Mouse (Mus musculus) forebrain, embryonic 14.5 days (tissue): ENCODE measurements around the gene Bmp6. TPM values are rescaled to one million over a fixed set of nuclear protein-coding genes. Genes with fewer than 3 reads are reported as not detected.

Experiments used
- ATAC-seq: fragments of 200-750 bp; cut with Nextera tagmentation; 2 replicates; pipeline ENCODE4 v1.8.0; 2017; ENCODE audit warnings: mild to moderate bottlenecking, moderate library complexity
- DNase-seq: peaks from one replicate; pipeline ENCODE4 v3.0.0-alpha.2; 2015; ENCODE audit warnings: low spot score
- H3K27ac ChIP-seq: fragments of 300-500 bp; sonication (generic); 2 replicates; pipeline ENCODE4 v1.5.1; 2014; ENCODE audit warnings: low read depth, mild to moderate bottlenecking, control low read depth, low read length, moderate library complexity
- H3K27me3 ChIP-seq: fragments of 300-500 bp; sonication (generic); replicated peaks from 2 replicates; pipeline ENCODE4 v1.6.1; 2014; ENCODE audit warnings: low read length, control low read depth, mixed read lengths; ENCODE audit not compliant: control insufficient read depth, insufficient read depth
- H3K36me3 ChIP-seq: fragments of 300-500 bp; sonication (generic); 2 replicates; pipeline ENCODE4 v1.6.1; 2014; ENCODE audit warnings: low read length, control low read depth; ENCODE audit not compliant: control insufficient read depth, insufficient read depth
- H3K4me1 ChIP-seq: fragments of 300-500 bp; sonication (generic); 2 replicates; pipeline ENCODE4 v1.6.1; 2014; ENCODE audit warnings: antibody characterized with exemption, low read length, control low read depth; ENCODE audit not compliant: control insufficient read depth, insufficient read depth
- H3K4me2 ChIP-seq: fragments of 300-500 bp; sonication (generic); 2 replicates; pipeline ENCODE4 v1.6.1; 2014; ENCODE audit warnings: mild to moderate bottlenecking, control low read depth, low read length
- H3K4me3 ChIP-seq: fragments of 300-500 bp; sonication (generic); 2 replicates; pipeline ENCODE4 v1.5.1; 2014; ENCODE audit warnings: low read depth, low read length, control low read depth
- H3K9ac ChIP-seq: fragments of 300-500 bp; sonication (generic); 2 replicates; pipeline ENCODE4 v1.6.1; 2014; ENCODE audit warnings: mild to moderate bottlenecking, low read length, control low read depth, moderate library complexity
- H3K9me3 ChIP-seq: fragments of 300-500 bp; sonication (generic); replicated peaks from 2 replicates; pipeline ENCODE4 v1.6.1; 2016; ENCODE audit warnings: low read length, control low read depth, mixed read lengths; ENCODE audit not compliant: control insufficient read depth
- WGBS: fragments of 180-500 bp; shearing (Covaris S2); extraction: QIAGEN DNeasy Blood & Tissue Kit; methylation state at CpG from one replicate; pipeline ENCODE4 v1.1.7; 2014; 5-methylcytosine and 5-hydroxymethylcytosine counted together
- polyA plus RNA-seq: library from polyadenylated mRNA; unstranded; fragments of >200 nt; fragmentation: Nextera tagmentation; extraction: Ambion mirVana; gene quantifications from 2 replicates; pipeline ENCODE4 v1.2.1, GENCODE M21; 2014

Gene Bmp6
- polyA plus RNA-seq, 1 experiment from 2014 or later, result 2.6 TPM

- H3K4me2 ChIP-seq, result no peak overlapping the region
- no peaks in the 10 kb centered on the region for H3K9me3 ChIP-seq
- DNase-seq, result no peak
- ATAC-seq, result no peak
- no peak overlapping the region for H3K4me3 ChIP-seq
- no peak overlapping the region for H3K9ac ChIP-seq
- WGBS, result 84% methylated on average over 5 of the region's 5 CpGs
- H3K27me3 ChIP-seq, result peaks cover 33% of the 10 kb centered on the region
- no peak overlapping the region for H3K27ac ChIP-seq
- no peaks in the 10 kb centered on the region for H3K36me3 ChIP-seq
- peaks cover 10% of the 10 kb centered on the region for H3K4me1 ChIP-seq
Measured at GRCm38 (mm10) chr13:38349818-38350217, 4.9 kb downstream of the Bmp6 start.

DNA sequence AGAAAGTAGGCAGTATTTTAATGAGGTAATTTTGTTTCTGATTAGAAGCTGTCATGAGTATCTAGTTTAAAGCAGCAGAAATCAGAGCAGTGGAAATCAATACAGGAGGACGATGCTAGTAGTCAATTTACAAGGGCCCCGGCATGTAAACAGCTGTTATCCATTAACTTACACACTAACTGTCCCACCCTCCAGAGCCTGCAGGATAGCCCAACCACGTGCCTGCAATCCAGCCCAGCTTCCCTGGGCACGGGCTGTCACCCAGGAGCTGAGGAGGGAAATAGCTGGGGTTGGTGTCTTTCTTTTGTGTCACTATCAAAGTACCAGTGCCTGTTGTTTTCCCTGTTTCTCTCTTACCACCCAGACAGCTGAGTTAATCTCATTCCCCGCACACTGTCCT is 7.1 kb downstream of the Bmp6 start:
- H3K9ac ChIP-seq, result no peak overlapping the region
- no peak overlapping the region for H3K4me2 ChIP-seq
- 37% methylated on average over 5 of the region's 5 CpGs for WGBS
- no peak overlapping the region for H3K27ac ChIP-seq
- H3K36me3 ChIP-seq, result no peaks in the 10 kb centered on the region
- DNase-seq, result no peak
- H3K9me3 ChIP-seq, result no peaks in the 10 kb centered on the region
- H3K4me1 ChIP-seq, result peaks cover 3% of the 10 kb centered on the region
- H3K4me3 ChIP-seq, result no peak overlapping the region
- ATAC-seq, result no peak
- peaks cover 11% of the 10 kb centered on the region for H3K27me3 ChIP-seq

- Histone ChIP-seq H3K9ac (no peak overlapping the region), H3K4me3 (no peak overlapping the region), H3K27me3 (peaks cover 2% of the 10 kb centered on the region), H3K9me3 (no peaks in the 10 kb centered on the region), H3K36me3 (no peaks in the 10 kb centered on the region), H3K4me2 (no peak overlapping the region), H3K4me1 (no peaks in the 10 kb centered on the region), H3K27ac (no peak overlapping the region)
- WGBS, result 83% methylated on average over 10 of the region's 10 CpGs
- no peak for DNase-seq
- ATAC-seq, result no peak
Measured at GRCm38 (mm10) chr13:38352986-38353385, 8.1 kb downstream of the Bmp6 start.

DNA sequence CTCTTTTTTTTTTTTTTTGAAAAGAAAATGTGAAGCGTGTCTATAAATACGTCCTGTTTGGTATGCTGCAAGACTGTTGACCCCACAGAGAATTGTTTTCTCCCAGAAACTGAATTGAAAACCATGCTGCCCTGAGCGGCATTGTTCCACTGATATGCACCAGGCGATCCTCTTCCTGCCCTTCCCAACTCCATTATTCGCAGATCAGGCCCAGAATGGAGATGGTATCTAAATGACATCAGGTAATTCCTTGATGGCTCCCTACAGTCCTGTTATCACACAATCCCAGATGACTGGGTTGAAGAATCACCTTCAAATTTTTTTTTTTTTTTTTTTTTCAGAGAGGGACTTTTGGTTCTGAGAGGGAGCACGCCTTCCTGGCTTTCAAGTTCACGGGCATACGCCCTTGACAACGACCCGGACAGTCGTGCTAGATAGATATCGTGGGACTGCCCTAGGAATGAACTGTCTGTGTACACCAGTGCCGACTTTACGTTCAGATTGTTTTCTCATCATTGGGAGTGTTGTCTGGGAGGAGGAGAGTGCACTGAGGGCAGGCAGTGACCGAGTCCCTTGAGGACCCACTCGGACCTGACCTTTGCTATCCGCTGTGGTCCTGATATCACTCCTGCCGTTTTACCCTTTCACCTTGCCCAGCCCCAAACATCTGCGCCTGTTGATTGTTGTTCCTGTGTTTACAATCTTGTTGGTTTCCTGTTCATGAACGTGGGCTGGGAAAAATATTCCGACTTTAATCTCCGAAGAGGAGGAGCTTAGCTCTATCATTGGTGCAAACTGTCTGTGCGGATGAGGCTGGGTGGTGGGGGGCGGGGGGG is 8.7 kb downstream of the Bmp6 start:
- DNase-seq, result no peak
- ATAC-seq, result no peak
- Histone ChIP-seq H3K4me3 (no peak overlapping the region), H3K36me3 (no peaks in the 10 kb centered on the region), H3K27me3 (no peaks in the 10 kb centered on the region; the same call in 1 of the 2 replicates), H3K9ac (no peak overlapping the region), H3K4me1 (no peaks in the 10 kb centered on the region), H3K9me3 (no peaks in the 10 kb centered on the region), H3K4me2 (no peak overlapping the region), H3K27ac (no peak overlapping the region)
- 83% methylated on average over 24 of the region's 24 CpGs for WGBS

DNA sequence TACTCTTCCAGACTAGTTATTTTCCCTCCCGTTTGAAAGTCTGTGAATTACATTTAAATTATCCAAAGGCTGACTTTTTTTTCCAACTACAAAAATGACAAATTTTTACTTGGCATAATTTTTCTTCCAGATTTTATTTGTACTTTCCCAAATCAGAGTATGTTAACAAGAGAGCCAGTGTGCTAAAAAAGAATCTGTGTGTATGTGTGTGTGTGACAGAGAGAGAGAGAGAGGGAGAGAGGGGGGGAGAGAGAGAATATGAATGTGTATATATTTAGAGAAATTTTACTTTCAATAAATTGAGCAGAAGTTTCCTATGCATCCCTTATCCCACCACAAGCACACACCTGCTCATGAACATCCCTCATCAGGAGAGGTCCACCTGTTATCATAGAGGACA is 9.4 kb downstream of the Bmp6 start:
- Histone ChIP-seq H3K4me3 (no peak overlapping the region), H3K27ac (no peak overlapping the region), H3K4me2 (no peak overlapping the region), H3K27me3 (no peaks in the 10 kb centered on the region), H3K36me3 (no peaks in the 10 kb centered on the region), H3K9ac (no peak overlapping the region), H3K9me3 (no peaks in the 10 kb centered on the region), H3K4me1 (no peaks in the 10 kb centered on the region)
- 73% methylated on average over 1 of the region's 1 CpGs for WGBS
- ATAC-seq, result no peak
- no peak for DNase-seq

DNA sequence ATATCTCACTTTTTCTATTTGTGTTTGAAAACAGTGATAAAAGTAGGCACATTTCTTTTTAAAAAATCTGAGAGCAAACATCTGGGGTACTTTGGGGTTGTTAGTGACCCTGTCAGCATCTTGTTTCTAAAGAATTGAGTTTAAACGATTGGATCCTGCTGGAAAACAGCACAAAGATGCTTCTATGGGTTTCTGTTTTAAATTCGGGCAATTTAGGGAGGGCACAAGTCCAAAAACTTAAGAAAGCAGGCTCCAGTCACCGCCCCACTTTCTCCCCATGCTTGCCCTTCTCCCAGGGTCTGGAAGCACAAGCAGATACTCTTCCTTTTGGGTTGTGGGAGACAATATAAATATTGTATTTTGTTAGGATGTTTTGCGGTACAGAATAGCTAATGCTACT is 14.1 kb downstream of the Bmp6 start:
- Histone ChIP-seq H3K27ac (no peak overlapping the region), H3K4me1 (no peaks in the 10 kb centered on the region), H3K9me3 (no peaks in the 10 kb centered on the region), H3K4me2 (no peak overlapping the region), H3K36me3 (no peaks in the 10 kb centered on the region), H3K4me3 (no peak overlapping the region), H3K9ac (no peak overlapping the region), H3K27me3 (no peaks in the 10 kb centered on the region)
- WGBS, result 60% methylated on average over 4 of the region's 4 CpGs
- no peak for ATAC-seq
- no peak for DNase-seq

DNA sequence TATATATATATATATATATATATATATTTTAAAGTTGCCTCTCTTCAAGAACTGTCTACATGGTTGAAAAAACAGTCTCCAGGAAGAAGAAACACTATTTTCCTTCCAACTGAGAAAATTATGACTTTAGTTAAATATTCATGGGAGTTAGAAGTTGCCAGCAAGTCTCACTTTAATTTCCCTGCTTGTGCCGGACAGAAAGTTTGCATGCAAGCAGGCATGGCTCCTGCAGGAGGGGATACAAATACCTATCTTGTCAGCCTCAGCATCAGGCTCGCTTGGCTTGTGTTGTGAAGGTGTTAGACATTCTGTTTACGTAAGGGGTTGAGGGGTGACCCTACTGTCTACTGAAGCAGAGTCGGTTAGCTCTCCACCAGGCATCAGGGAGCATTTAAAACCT is 17.8 kb downstream of the Bmp6 start:
- no peak for ATAC-seq
- Histone ChIP-seq H3K9me3 (no peaks in the 10 kb centered on the region), H3K4me3 (no peak overlapping the region), H3K27ac (no peak overlapping the region), H3K9ac (no peak overlapping the region), H3K36me3 (no peaks in the 10 kb centered on the region), H3K4me2 (no peak overlapping the region), H3K4me1 (no peaks in the 10 kb centered on the region), H3K27me3 (no peaks in the 10 kb centered on the region)
- no peak for DNase-seq
- 83% methylated on average over 4 of the region's 4 CpGs for WGBS

DNA sequence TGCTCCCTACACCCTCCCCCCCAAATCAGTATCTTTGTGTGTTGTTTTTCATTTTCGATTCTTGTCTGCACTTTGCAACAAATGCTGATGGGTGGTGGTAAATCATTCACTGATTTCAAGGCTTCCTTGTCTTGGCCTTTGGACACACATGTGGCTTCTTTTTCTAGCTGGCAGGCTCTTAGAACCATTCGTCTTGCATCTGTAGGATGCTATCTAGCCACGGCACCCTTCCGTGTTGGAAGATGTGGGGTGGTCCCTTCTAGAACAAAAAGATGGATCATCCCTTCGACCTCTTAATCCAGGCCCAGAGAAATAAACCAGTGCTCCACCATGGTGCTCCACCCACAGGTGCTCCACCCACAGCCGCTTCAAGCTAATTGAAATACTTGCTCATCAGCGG is 19.0 kb downstream of the Bmp6 start:
- 91% methylated on average over 7 of the region's 7 CpGs for WGBS
- Histone ChIP-seq H3K27ac (no peak overlapping the region), H3K27me3 (no peaks in the 10 kb centered on the region), H3K4me1 (no peaks in the 10 kb centered on the region), H3K9ac (no peak overlapping the region), H3K9me3 (no peaks in the 10 kb centered on the region), H3K4me3 (no peak overlapping the region), H3K36me3 (no peaks in the 10 kb centered on the region), H3K4me2 (no peak overlapping the region)
- no peak for ATAC-seq
- no peak for DNase-seq

DNA sequence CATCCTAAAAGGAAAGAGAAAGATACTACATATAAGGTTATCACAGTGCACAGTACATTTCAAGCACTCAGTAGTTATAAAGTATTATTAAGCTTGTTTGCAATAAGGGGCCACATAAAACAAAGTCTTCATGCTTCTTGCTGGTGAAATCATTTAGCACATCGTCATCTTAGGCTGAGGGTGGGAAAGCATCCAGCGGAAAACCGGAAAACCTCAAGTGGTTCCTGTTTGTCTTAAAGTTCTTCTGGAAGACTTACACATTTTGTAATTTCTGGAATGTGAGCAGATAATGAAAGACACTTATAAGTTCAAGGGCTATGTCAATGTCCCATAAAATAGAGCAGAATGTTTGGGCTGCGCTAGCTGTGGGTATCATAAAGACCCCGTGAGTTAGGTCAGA is 24.7 kb downstream of the Bmp6 start:
- no peaks in the 10 kb centered on the region for H3K4me1 ChIP-seq
- H3K4me2 ChIP-seq, result no peak overlapping the region
- H3K36me3 ChIP-seq, result no peaks in the 10 kb centered on the region
- H3K9ac ChIP-seq, result no peak overlapping the region
- no peak overlapping the region for H3K4me3 ChIP-seq
- H3K9me3 ChIP-seq, result no peaks in the 10 kb centered on the region
- ATAC-seq (no peak), DNase-seq (no peak)
- H3K27ac ChIP-seq, result no peak overlapping the region
- no peaks in the 10 kb centered on the region for H3K27me3 ChIP-seq
- 95% methylated on average over 5 of the region's 5 CpGs for WGBS
